Mouse (Mus musculus) hindbrain, embryonic 16.5 days (tissue): ENCODE data around the gene Il1b. TPM values are rescaled to one million over a fixed set of nuclear protein-coding genes. Genes with fewer than 3 reads are reported as not detected.

ENCODE experiments used
- ATAC-seq: fragments of 200-750 bp; cut with Nextera tagmentation; 2 replicates; pipeline ENCODE4 v1.8.0; 2017; ENCODE audit warnings: moderate TSS enrichment, moderate library complexity
- H3K27ac ChIP-seq: fragments of 300-500 bp; sonication (generic); 2 replicates; pipeline ENCODE4 v1.5.1; 2014; ENCODE audit warnings: low read depth, mild to moderate bottlenecking, control low read depth, low read length, moderate library complexity
- H3K27me3 ChIP-seq: fragments of 300-500 bp; sonication (generic); replicated peaks from 2 replicates; pipeline ENCODE4 v1.6.1; 2014; ENCODE audit warnings: low read length; ENCODE audit not compliant: control insufficient read depth, insufficient read depth
- H3K36me3 ChIP-seq: fragments of 300-500 bp; sonication (generic); 2 replicates; pipeline ENCODE4 v1.6.1; 2014; ENCODE audit warnings: mild to moderate bottlenecking, low read length, moderate library complexity, mixed read lengths; ENCODE audit not compliant: control insufficient read depth, insufficient read depth
- H3K4me1 ChIP-seq: fragments of 300-500 bp; sonication (generic); 2 replicates; pipeline ENCODE4 v1.6.1; 2014; ENCODE audit warnings: low read depth, low read length; ENCODE audit not compliant: control insufficient read depth, insufficient read depth
- H3K4me2 ChIP-seq: fragments of 300-500 bp; sonication (generic); 2 replicates; pipeline ENCODE4 v1.6.1; 2014; ENCODE audit warnings: mild to moderate bottlenecking, low read length, control low read depth, moderate library complexity
- H3K4me3 ChIP-seq: fragments of 300-500 bp; sonication (generic); 2 replicates; pipeline ENCODE4 v1.5.1; 2014; ENCODE audit warnings: mild to moderate bottlenecking, low read length, control low read depth, moderate library complexity
- H3K9ac ChIP-seq: fragments of 300-500 bp; sonication (generic); 2 replicates; pipeline ENCODE4 v1.6.1; 2014; ENCODE audit warnings: low read depth, mild to moderate bottlenecking, control low read depth, low read length, moderate library complexity
- H3K9me3 ChIP-seq: fragments of 300-500 bp; sonication (generic); 2 replicates; pipeline ENCODE4 v1.6.1; 2014; ENCODE audit warnings: mild to moderate bottlenecking, low read length, moderate library complexity; ENCODE audit not compliant: control insufficient read depth
- WGBS: fragments of 180-500 bp; shearing (Covaris S2); extraction: QIAGEN DNeasy Blood & Tissue Kit; methylation state at CpG from one replicate; pipeline ENCODE4 v1.1.7; 2014; 5-methylcytosine and 5-hydroxymethylcytosine counted together
- polyA plus RNA-seq: library from polyadenylated mRNA; unstranded; fragments of >200 nt; fragmentation: Nextera tagmentation; extraction: Ambion mirVana; gene quantifications from 2 replicates; pipeline ENCODE4 v1.2.1, GENCODE M21; 2015

Il1b gene
- polyA plus RNA-seq, 1 experiment from 2014 or later, result not detected

DNA sequence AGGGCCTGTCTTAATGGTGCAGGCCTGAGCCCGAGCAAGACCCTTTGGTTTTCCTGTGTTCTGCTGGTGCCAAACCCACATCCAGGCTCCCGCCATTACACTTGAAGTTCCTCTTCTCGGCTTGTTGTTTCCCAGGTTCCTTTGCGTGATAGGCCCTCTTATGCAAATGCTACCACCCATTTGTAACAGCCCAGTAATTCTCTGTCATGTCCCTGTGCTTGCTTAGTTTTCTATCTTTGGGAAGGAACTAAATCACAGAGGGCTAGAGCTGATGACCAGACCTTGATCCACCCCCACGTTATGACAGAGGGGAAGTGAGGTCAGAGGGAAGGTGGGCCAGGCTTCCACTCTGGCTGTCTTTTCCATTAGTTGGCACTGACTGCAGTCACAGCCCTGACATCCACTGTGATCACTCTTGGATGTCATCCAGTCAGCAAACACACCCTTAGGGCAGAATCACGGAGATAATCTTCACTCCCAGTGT is 32.8 kb downstream of the Il1b start:
- ATAC-seq, result no peak
- H3K27me3 ChIP-seq, result no peaks in the 10 kb centered on the region
- no peak overlapping the region for H3K27ac ChIP-seq
- no peak overlapping the region for H3K4me2 ChIP-seq
- no peaks in the 10 kb centered on the region for H3K9me3 ChIP-seq
- H3K36me3 ChIP-seq, result no peaks in the 10 kb centered on the region
- no peak overlapping the region for H3K9ac ChIP-seq
- no peaks in the 10 kb centered on the region for H3K4me1 ChIP-seq
- WGBS, result 81% methylated on average over 6 of the region's 6 CpGs
- no peak overlapping the region for H3K4me3 ChIP-seq

DNA sequence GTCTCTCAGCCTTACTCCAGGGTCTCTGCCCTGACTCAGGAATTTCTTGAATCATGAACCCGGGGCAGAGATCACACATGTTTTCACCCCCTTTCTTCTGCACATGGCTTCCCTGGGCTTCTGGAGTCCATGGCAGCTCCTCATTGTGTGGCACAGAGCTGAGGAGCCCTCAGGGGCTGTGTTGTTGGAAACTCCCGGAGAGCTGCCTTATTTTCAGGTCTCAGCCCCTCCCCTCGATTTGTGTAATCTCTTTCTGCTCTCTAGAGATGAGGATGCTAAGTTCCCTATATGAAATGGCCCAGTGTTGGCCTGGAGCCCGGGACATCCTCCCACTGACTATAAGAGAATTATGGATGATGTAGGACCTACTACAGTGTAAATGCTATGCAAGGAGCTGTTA is 37.5 kb downstream of the Il1b start:
- Histone ChIP-seq H3K9me3 (no peaks in the 10 kb centered on the region), H3K27me3 (no peaks in the 10 kb centered on the region), H3K36me3 (no peaks in the 10 kb centered on the region), H3K9ac (no peak overlapping the region), H3K4me2 (no peak overlapping the region), H3K27ac (no peak overlapping the region), H3K4me3 (no peak overlapping the region), H3K4me1 (no peaks in the 10 kb centered on the region)
- WGBS, result 60% methylated on average over 4 of the region's 4 CpGs
- ATAC-seq, result no peak

DNA sequence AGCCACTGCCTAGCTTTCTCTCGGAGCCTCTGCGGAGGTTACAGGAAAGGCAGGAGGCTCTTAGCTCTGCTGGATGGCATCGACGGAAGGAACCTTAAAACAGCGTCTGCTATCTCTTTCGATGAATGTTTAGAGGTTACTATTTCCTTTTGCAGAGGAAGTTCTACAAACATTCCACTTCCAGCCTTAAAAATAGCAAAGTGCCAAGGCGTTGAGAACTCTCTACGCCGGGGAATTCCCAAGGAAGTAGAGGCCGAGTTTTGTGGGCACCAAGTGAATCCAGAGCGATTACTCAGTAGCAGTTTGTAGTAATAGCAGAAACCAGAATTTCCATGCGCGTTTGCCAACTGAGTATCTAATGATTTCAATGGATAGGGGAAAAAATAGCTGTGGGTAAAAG is 40.4 kb downstream of the Il1b start:
- H3K27ac ChIP-seq, result no peak overlapping the region
- no peaks in the 10 kb centered on the region for H3K4me1 ChIP-seq
- H3K9me3 ChIP-seq, result no peaks in the 10 kb centered on the region
- no peak for ATAC-seq
- H3K4me2 ChIP-seq, result no peak overlapping the region
- 91% methylated on average over 13 of the region's 13 CpGs for WGBS
- no peaks in the 10 kb centered on the region for H3K36me3 ChIP-seq
- H3K4me3 ChIP-seq, result no peak overlapping the region
- H3K9ac ChIP-seq, result no peak overlapping the region
- H3K27me3 ChIP-seq, result no peaks in the 10 kb centered on the region

DNA sequence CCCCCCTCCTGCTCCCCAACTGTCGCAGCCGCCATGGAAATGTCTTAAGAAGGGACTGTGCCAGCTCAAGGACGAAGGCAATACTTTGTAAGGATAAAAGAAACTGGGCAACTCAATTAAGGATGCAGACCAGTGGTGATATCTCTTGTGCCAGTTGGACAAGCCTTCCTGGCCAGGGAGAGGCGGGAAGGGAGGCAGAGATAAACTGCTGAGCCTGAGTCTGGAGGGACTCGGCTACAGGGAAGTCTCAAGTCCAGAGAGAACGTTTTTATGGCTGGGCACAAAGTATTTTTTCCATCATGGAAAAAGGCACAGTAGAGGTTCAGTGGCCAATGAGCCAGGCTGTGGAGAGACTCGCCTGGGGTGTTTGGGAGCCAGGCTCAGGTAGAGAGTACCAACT is 40.9 kb downstream of the Il1b start:
- no peak for ATAC-seq
- H3K27ac ChIP-seq, result no peak overlapping the region
- H3K9ac ChIP-seq, result no peak overlapping the region
- WGBS, result 72% methylated on average over 7 of the region's 7 CpGs
- H3K4me3 ChIP-seq, result no peak overlapping the region
- no peaks in the 10 kb centered on the region for H3K27me3 ChIP-seq
- no peaks in the 10 kb centered on the region for H3K9me3 ChIP-seq
- H3K36me3 ChIP-seq, result no peaks in the 10 kb centered on the region
- H3K4me2 ChIP-seq, result no peak overlapping the region
- no peaks in the 10 kb centered on the region for H3K4me1 ChIP-seq

DNA sequence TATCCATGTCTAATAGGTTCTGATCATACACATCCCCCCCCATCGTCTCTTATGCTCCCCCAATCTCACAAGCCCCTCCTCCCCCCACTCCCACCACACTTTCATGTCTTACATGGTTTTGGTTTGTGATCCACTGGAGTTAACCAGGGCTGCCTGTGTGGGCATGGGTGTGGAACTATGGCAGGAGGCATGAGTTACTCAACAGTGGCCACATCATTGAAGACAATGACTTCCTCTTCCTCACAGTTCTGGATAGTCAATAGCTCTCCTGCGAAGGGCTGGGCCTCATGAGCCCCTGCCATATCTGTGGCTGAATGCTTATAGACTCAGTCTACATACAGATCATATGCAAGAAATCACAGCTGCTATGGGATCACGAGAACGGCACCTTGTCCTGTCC is 42.7 kb downstream of the Il1b start:
- H3K9me3 ChIP-seq, result no peaks in the 10 kb centered on the region
- WGBS, result 85% methylated on average over 4 of the region's 4 CpGs
- no peak overlapping the region for H3K27ac ChIP-seq
- ATAC-seq, result no peak
- no peak overlapping the region for H3K9ac ChIP-seq
- no peaks in the 10 kb centered on the region for H3K36me3 ChIP-seq
- no peaks in the 10 kb centered on the region for H3K4me1 ChIP-seq
- no peaks in the 10 kb centered on the region for H3K27me3 ChIP-seq
- no peak overlapping the region for H3K4me3 ChIP-seq
- H3K4me2 ChIP-seq, result no peak overlapping the region

DNA sequence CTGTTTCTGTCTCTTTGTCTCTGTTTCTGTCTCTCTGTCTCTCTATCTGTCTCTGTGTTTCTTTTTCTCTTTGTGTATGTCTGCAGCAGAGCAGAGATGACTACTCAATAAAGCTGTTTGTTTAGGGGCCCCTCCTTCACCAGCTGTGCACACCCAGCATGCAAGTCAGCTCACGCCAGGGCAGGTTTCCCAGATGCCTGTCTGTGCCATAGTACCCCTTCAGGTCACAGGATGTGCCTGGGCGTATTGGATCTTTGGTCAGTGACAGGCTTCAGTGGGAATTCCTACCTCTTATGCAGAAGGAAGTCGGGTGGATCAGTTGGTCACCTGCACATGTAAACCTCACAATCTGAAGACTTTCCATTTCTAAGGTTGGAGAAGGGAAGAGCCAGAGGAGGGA is 46.7 kb downstream of the Il1b start:
- Histone ChIP-seq H3K4me2 (no peak overlapping the region), H3K9me3 (no peaks in the 10 kb centered on the region), H3K27ac (no peak overlapping the region), H3K4me3 (no peak overlapping the region), H3K27me3 (no peaks in the 10 kb centered on the region), H3K36me3 (no peaks in the 10 kb centered on the region), H3K9ac (no peak overlapping the region), H3K4me1 (no peaks in the 10 kb centered on the region)
- 89% methylated on average over 3 of the region's 3 CpGs for WGBS
- no peak for ATAC-seq

DNA sequence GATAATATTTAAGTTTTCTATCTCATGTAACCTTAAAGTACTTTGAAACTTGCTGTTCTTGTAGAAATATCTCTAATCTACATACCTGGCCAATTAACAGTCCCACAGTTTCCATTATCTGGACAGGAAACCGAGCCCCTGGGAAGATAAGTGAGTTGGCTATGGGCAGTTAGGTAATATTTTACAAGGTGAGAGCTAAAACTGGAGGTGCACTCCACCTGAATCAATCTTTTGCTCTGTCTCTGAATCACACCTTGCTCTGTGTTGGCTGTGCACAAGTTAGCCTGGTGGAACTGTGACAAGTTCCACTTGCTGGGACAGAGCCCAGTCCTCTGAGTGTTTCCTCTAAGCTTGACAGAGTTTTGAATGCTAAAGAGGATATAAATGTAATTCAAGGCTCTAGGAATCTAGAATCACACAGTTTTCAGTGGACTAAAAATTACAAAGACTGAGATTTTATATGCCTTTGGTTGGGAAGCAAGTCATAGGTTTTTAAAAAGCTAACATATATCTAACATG is 48.8 kb downstream of the Il1b start:
- no peak overlapping the region for H3K27ac ChIP-seq
- no peak overlapping the region for H3K4me2 ChIP-seq
- no peaks in the 10 kb centered on the region for H3K9me3 ChIP-seq
- no peaks in the 10 kb centered on the region for H3K27me3 ChIP-seq
- ATAC-seq, result no peak
- no peaks in the 10 kb centered on the region for H3K36me3 ChIP-seq
- no peak overlapping the region for H3K4me3 ChIP-seq
- 73% methylated on average over 1 of the region's 1 CpGs for WGBS
- no peak overlapping the region for H3K9ac ChIP-seq
- H3K4me1 ChIP-seq, result no peaks in the 10 kb centered on the region

DNA sequence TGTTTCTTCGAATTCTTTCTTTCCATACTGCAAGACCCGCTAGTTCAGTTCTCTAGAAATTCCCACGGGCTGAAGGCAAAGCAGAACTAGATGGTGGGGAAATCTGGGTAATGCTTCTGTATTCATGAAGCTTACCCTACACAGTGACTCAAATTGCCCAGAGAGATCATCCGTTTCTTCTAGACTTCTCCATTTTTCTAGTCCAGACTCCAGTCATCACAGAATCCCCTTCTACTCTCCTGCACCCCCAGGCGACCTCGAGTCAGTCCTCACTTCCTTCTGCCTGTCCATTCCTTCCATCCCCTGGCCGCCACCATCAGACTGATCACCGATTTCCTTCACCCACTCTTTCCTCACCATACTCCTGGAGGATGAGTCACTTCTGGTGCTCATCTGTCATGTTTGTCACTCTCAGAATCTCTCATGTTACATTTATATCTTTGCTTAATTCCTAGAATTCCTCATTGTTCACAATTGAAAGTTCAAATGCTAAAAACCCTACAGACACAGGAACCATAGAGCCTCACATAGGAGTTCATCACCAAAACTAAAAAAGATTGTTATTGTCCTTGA is 50.8 kb downstream of the Il1b start:
- Histone ChIP-seq H3K4me2 (no peak overlapping the region), H3K36me3 (no peaks in the 10 kb centered on the region), H3K9ac (no peak overlapping the region), H3K4me1 (no peaks in the 10 kb centered on the region), H3K27me3 (no peaks in the 10 kb centered on the region), H3K4me3 (no peak overlapping the region), H3K27ac (no peak overlapping the region), H3K9me3 (no peaks in the 10 kb centered on the region)
- ATAC-seq, result no peak
- WGBS, result 84% methylated on average over 8 of the region's 8 CpGs

DNA sequence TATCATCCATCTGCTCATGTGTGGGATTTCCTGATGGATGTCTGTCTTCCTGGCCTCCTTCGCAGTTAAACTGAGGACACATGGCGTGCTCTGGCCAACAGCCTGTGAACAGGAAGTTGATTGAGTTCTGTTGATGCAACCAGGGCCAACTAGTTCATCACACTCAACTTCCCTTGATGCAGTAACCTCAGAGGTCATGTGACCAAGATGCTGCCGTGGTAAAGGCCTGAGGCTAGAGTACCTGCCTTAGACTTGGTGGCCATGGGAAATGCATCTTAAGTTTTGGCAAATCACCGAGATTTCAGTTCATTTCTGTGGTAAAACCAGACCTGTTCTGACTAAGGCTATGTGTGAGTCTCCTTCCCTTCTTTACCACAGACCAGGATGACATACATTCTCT is 55.1 kb downstream of the Il1b start:
- Histone ChIP-seq H3K9me3 (no peaks in the 10 kb centered on the region), H3K27me3 (no peaks in the 10 kb centered on the region), H3K4me3 (no peak overlapping the region), H3K4me1 (no peaks in the 10 kb centered on the region), H3K27ac (no peak overlapping the region), H3K36me3 (no peaks in the 10 kb centered on the region), H3K4me2 (no peak overlapping the region), H3K9ac (no peak overlapping the region)
- ATAC-seq, result no peak
- WGBS, result 85% methylated on average over 4 of the region's 4 CpGs

DNA sequence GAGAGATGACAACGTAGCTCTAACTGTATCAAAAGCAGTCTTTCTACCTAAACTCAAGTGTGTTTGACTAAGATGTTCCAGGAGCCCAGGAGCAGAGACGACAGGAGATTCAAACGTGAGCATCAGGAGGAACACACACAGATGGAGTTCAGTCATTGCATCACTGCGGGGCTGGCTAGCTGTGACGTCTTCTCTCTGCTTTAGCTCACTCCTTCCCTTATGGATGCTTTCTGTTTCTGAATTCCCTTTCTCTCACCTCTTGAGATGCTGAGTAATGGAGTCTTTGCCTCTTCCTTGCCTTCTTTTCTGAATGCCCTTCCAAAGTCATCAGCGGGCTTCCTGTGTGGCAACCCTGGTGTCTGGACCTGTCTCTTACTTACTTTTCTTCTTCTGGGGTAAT is 56.1 kb downstream of the Il1b start:
- 84% methylated on average over 6 of the region's 6 CpGs for WGBS

More for the DNA sequence above, 56.1 kb downstream of the Il1b start:
- no peak overlapping the region for H3K27ac ChIP-seq
- no peak overlapping the region for H3K4me2 ChIP-seq
- ATAC-seq, result no peak
- no peaks in the 10 kb centered on the region for H3K27me3 ChIP-seq
- no peaks in the 10 kb centered on the region for H3K9me3 ChIP-seq
- no peak overlapping the region for H3K9ac ChIP-seq
- H3K4me3 ChIP-seq, result no peak overlapping the region
- H3K36me3 ChIP-seq, result no peaks in the 10 kb centered on the region
- H3K4me1 ChIP-seq, result no peaks in the 10 kb centered on the region
